Mouse (Mus musculus) ES-Bruce4 (cell line): ENCODE measurements around the gene Fgfr2. TPM values are rescaled to one million over a fixed set of nuclear protein-coding genes. Genes with fewer than 3 reads are reported as not detected.

Experiments used
- H3K27ac ChIP-seq: 2 replicates; pipeline ENCODE4 v1.5.1; 2012; ENCODE audit warnings: low read length, inconsistent platforms; ENCODE audit not compliant: insufficient read depth
- H3K27me3 ChIP-seq: 2 replicates; pipeline ENCODE4 v1.6.1; 2012; ENCODE audit warnings: mild to moderate bottlenecking, low read length, inconsistent platforms; ENCODE audit not compliant: control insufficient read depth, poor library complexity, insufficient read depth, severe bottlenecking
- H3K36me3 ChIP-seq: 2 replicates; pipeline ENCODE4 v1.6.1; 2012; ENCODE audit warnings: inconsistent platforms, mild to moderate bottlenecking, low read length, moderate library complexity; ENCODE audit not compliant: control insufficient read depth, poor library complexity, insufficient read depth, severe bottlenecking
- H3K4me1 ChIP-seq: one replicate; pipeline ENCODE4 v1.8.1; 2011; ENCODE audit warnings: low read length; ENCODE audit not compliant: control insufficient read depth, insufficient read depth
- H3K4me3 ChIP-seq: 2 replicates; pipeline ENCODE4 v1.5.1; 2011; ENCODE audit warnings: low read depth, mild to moderate bottlenecking, low read length
- H3K9ac ChIP-seq: 2 replicates; pipeline ENCODE4 v1.6.1; 2012; ENCODE audit warnings: low read depth, mild to moderate bottlenecking, inconsistent platforms; ENCODE audit not compliant: poor library complexity, severe bottlenecking
- H3K9me3 ChIP-seq: replicated peaks from 2 replicates; pipeline ENCODE4 v1.6.1; 2012; ENCODE audit warnings: mild to moderate bottlenecking, low read length, inconsistent platforms; ENCODE audit not compliant: control insufficient read depth, poor library complexity, insufficient read depth, severe bottlenecking
- CTCF ChIP-seq: IDR thresholded peaks from one replicate; pipeline ENCODE4 v1.8.1; 2011; ENCODE audit warnings: low read depth, low read length
- EP300 ChIP-seq: IDR thresholded peaks from 2 replicates; pipeline ENCODE4 v1.6.1; 2011; ENCODE audit warnings: low read depth, low read length; ENCODE audit not compliant: insufficient read depth
- POLR2A ChIP-seq: IDR thresholded peaks from one replicate; pipeline ENCODE4 v1.8.1; 2011; ENCODE audit warnings: low read length; ENCODE audit not compliant: insufficient read depth
- polyA plus RNA-seq: library from polyadenylated mRNA; stranded (reverse); fragments of >200 nt; gene quantifications from 2 replicates; pipeline ENCODE4 v1.2.4, GENCODE M21; 2011; ENCODE audit warnings: low read depth; ENCODE audit not compliant: missing spikeins, insufficient read depth, insufficient read length

Fgfr2 gene
- polyA plus RNA-seq, 1 experiment = 34.8 TPM

DNA sequence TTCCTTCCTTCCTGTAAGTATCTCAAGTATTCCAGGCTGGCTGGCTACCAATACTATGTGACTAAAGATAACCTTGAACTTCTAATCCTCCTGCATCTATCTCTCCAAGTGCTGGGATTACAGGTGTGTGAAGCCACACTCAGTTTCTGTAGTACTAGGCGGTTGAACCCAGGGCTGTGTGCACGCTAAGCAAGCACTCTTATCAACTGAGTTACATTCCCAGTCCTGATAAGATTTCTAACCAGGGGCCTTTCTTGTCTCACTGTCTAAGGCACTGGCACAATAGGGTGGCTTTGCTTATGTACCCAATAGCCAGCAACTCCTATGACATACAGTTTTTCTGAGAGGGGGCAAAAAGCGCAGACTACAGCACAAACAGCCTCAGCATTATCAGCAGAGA, 2957.7 kb downstream of the Fgfr2 start:
- Histone ChIP-seq H3K36me3 (no peaks in the 10 kb centered on the region), H3K4me3 (no peak overlapping the region), H3K4me1 (peaks cover 3% of the 10 kb centered on the region), H3K27ac (no peak overlapping the region), H3K9me3 (no peaks in the 10 kb centered on the region), H3K27me3 (no peaks in the 10 kb centered on the region), H3K9ac (no peak overlapping the region)
- TF ChIP-seq EP300 = no peak
- no peak for TF ChIP-seq POLR2A
- TF ChIP-seq CTCF = no peak

DNA sequence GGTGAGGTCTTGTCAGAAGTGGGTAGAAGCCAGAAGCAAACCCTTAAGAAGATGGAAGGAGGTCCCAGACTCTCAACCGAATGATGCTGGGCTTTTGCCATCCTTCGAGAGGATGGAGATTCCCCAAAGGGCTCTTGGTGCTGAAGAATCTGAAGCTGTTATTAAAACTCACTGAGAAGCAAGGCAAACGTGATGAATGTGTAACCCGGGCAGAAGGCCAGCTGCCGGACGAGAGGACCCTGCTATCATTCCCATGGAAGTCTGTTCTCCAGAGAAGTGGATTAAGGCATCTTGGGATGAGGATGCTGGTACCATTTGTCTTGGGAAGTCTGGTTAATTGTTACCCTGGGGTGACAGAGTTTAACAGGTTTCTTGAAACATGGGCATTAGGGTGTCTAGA, 2960.4 kb downstream of the Fgfr2 start:
- TF ChIP-seq EP300 = no peak
- no peak for TF ChIP-seq CTCF
- no peak for TF ChIP-seq POLR2A
- no peak overlapping the region for H3K9ac ChIP-seq
- no peaks in the 10 kb centered on the region for H3K36me3 ChIP-seq
- no peaks in the 10 kb centered on the region for H3K9me3 ChIP-seq
- no peak overlapping the region for H3K27ac ChIP-seq
- H3K27me3 ChIP-seq = no peaks in the 10 kb centered on the region
- peaks cover 2% of the 10 kb centered on the region for H3K4me1 ChIP-seq
- no peak overlapping the region for H3K4me3 ChIP-seq

DNA sequence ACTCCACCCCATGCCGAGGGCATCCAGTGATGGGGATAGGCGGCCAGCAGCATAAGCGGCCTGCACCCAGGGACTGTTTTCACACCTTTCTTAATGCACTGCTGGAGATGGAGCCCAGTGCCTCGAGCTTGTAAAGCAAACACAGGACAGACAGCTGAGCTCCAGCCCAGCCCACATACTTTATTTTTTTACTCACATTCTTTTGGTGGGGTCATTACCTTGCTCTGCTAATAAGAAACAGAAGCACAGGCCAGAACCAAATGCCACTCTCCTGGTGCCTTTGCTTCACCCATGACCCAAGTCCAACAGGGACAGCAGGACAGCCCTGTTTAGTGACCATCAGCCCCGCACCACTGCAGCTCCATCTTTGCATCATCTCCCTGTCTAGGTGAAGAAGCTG, 2961.6 kb downstream of the Fgfr2 start:
- Histone ChIP-seq H3K9ac (no peak overlapping the region), H3K27ac (no peak overlapping the region), H3K36me3 (no peaks in the 10 kb centered on the region), H3K9me3 (no peaks in the 10 kb centered on the region), H3K27me3 (no peaks in the 10 kb centered on the region), H3K4me3 (no peak overlapping the region), H3K4me1 (peaks cover 2% of the 10 kb centered on the region)
- TF ChIP-seq EP300 = no peak
- TF ChIP-seq CTCF = no peak

DNA sequence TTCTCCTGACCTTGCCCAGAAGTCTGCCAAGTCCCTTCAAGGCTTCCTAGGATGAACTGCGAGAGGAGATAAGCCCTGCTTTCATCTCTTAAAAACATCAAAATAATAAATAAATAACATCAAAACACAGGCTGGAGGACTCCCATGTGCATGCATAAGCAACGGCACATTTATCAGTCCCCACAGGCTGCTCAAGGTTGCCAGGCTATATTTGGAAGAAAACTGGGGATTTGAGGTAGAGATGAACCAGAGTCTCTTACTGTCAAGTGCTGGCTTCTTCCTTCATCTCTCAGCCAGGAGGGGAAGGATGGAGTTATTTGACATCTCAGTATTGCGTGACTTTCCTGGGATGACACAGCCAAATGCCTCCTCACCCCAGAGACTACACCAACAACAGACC, 2964.3 kb downstream of the Fgfr2 start:
- no peak overlapping the region for H3K9ac ChIP-seq
- TF ChIP-seq POLR2A = no peak
- TF ChIP-seq CTCF = no peak
- TF ChIP-seq EP300 = no peak
- H3K4me3 ChIP-seq = no peak overlapping the region
- no peaks in the 10 kb centered on the region for H3K27me3 ChIP-seq
- no peaks in the 10 kb centered on the region for H3K36me3 ChIP-seq
- no peaks in the 10 kb centered on the region for H3K4me1 ChIP-seq
- no peak overlapping the region for H3K27ac ChIP-seq
- H3K9me3 ChIP-seq = no peaks in the 10 kb centered on the region

GRCm38 (mm10) chr7:130153363-130153969, 2969.7 kb downstream of the Fgfr2 start:
- Histone ChIP-seq H3K9me3 (no peaks in the 10 kb centered on the region), H3K27ac (no peak overlapping the region), H3K27me3 (peaks cover 3% of the 10 kb centered on the region; the same call in 1 of the 2 replicates), H3K4me1 (no peaks in the 10 kb centered on the region), H3K9ac (no peak overlapping the region), H3K4me3 (no peak overlapping the region), H3K36me3 (no peaks in the 10 kb centered on the region)
- TF ChIP-seq POLR2A (no peak), EP300 (no peak), CTCF (no peak)

GRCm38 (mm10) chr7:130148906-130149305, 2974.2 kb downstream of the Fgfr2 start:
- Histone ChIP-seq H3K9ac (no peak overlapping the region), H3K27ac (no peak overlapping the region), H3K4me3 (no peak overlapping the region), H3K9me3 (no peaks in the 10 kb centered on the region), H3K27me3 (peaks cover 3% of the 10 kb centered on the region; the same call in 1 of the 2 replicates), H3K4me1 (no peaks in the 10 kb centered on the region), H3K36me3 (no peaks in the 10 kb centered on the region)
- TF ChIP-seq EP300 (no peak), CTCF (no peak), POLR2A (no peak)

- Histone ChIP-seq H3K27ac (no peak overlapping the region), H3K36me3 (no peaks in the 10 kb centered on the region), H3K9me3 (no peaks in the 10 kb centered on the region), H3K9ac (no peak overlapping the region), H3K4me1 (no peaks in the 10 kb centered on the region), H3K4me3 (no peak overlapping the region), H3K27me3 (no peaks in the 10 kb centered on the region)
- TF ChIP-seq POLR2A (no peak), EP300 (no peak), CTCF (no peak)
Observed at GRCm38 (mm10) chr7:130147230-130147629, 2975.9 kb downstream of the Fgfr2 start.
